Mouse (Mus musculus): ENCODE results near the gene Bcl2. TPM values are rescaled to one million over a fixed set of nuclear protein-coding genes. Genes with fewer than 3 reads are reported as not detected.

Gene Bcl2
- total RNA-seq, 2 experiments from 2014 or later = 5.5 to 6.1 TPM

GRCm38 (mm10) chr1:106586761-106587160 lies 127.3 kb downstream of the Bcl2 start:
- no peak for DNase-seq

DNA sequence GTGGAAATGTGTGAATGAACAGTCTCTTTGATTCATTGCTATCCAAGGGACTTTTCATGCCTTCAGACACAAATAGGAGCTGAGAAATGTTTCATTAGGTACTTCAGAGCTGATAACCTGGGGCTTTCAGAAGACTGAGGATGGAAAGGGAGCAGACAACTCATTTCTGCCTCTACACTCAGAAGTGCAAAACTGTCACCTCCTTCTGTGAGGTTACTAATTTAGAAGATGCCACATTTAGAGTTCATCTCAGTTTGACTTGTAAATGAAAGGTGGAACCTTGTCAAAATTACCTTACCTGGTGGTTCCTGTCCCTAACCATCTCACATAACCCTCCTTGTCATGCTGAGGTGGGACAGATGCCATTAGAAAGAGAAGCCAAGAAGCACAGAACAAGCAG lies 128.7 kb downstream of the Bcl2 start:
- DNase-seq = no peak

GRCm38 (mm10) chr1:106584824-106585223 lies 129.2 kb downstream of the Bcl2 start:
- no peak for DNase-seq

DNA sequence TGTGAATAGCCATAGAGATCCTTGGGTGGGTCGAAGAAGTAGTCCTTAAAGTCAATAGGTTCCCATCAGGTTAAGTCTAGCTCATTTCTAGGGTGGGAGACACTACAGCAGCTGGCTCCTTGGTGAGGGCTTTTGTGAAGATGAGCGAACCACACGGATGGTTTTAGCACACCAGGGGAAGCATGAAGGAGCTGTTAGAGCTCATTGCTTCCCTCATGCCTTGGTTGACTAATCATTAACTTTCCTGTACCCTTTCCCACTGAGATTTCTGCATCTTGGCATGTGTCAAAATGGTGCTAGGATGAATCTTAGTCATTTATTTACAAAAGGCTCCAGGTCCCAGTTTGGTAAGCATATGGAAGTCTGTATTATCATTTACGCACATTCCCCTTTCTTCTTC lies 129.8 kb downstream of the Bcl2 start:
- no peak for DNase-seq

DNA sequence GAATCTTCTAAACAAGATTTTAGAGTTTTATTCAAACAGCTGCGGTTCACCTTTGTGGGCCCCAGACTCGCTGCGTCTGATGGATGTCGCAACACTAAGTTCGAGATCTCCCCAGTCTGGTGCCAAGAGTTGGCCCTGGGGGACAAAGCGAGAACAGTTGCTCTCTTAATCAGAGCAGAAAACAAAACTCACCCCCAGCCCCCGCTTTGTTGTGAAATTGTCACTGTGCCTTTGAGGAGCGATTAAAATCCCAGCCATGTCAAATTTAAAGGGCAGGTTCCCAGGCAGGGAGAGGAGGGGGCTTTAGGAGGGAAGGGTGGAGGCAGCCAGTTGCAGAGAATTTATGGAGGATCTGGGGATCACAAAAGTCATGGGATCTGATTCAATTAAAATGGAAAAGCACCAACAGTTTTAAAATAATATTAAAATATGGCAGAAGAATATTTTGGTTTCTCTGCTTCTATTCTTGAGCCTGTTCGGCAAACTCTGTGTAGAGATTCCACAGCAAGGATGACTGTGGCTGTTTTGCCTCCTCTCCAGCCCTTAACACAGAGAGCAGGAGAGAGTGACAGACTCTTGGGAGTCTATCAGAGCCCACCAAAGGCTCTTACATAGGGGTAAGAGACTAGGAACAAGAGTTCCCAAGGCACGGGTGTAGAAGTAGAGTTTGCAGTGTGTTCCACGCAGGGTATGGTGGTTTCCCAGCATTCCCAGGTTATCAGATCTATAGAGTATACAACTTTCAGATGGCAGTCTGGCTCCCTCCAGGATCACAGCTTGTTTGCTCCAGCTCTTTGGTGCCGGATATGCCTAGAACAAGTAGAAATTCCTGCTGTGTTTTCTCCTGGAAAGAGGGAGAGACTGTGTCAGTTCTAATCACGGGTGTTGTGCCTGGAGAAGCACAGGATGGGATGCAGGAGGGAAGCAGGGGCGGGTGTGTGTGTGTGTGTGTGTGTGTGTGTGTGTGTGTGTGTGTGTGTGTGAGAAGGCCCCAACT lies 130.5 kb downstream of the Bcl2 start:
- peak; percentile 80 to 85 for DNase-seq

DNA sequence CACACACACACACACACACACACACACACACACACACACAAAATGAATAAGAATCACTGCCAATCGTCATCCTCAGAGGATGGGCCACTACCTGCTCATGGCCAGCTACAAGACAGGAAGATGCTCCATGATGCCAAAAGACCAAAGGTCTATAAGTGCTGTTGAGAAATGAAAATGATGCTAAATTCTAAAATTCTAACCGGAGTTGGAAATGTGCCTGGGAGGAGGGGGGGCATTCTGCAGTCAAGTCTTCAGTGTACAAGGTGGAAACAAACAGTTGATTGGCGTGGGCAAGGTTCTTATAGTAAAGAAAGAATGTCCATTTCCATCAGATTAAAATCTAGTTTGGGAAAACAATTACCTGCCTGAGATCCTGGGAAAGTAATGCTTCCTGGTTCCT lies 131.3 kb downstream of the Bcl2 start:
- DNase-seq = no peak

DNA sequence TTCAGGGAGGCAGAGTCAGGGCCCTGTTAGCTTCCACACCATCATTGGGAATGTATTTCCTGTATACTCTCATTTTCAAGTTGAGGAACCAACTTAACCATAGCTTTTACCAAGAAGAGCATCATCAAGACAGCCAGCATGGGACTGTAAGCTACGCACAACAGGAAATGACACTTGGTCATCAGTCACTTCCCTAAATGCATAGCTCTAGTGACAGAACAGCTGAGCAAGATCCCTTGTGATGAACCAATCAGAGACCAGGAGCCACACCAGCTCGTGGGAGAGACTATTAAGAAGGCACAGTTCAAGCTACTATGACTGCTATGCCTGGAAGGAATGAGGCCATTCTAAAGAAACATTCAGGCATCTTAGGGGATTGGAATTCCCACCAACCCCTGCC lies 132.3 kb downstream of the Bcl2 start:
- DNase-seq = no peak

DNA sequence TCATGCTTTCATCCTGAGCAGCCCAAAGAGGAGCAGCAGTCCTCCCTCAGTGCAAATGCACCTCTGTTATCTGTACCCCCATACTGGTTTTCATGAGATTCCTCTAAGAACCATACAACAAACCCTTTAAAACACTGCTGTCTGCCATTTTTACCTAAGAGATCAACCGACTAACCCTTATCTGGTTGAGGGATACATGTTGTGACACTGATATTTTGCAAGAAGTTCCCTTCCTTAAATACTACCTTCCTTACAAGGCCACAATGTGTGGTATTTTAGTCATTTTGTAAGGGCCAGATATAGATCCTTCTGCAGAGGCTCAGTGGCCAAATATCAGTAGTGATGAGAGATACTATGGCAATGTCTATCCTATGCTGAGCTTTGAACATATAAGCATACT lies 134.3 kb downstream of the Bcl2 start:
- DNase-seq = no peak

DNA sequence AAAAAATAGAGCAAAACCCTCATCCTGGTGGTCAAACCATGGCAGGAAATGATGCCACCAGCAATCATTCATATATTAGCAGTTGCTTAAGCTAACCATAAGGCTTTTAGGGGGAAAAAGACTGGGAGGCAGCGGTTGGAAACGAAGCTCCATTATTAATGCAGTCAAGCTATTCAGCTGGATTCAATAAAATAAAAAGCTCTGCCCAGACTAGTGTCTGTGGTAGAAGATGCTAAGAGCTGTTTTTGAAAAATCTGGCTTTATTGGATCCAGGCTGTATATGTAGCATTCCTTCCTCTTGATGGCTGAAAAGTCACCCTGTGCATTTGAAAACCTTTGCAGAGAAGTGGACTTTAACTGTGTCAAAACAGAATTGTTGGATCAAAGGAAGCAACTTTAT lies 141.6 kb downstream of the Bcl2 start:
- no peak for DNase-seq

- no peak for DNase-seq
Measured at GRCm38 (mm10) chr1:106570870-106571269, 143.2 kb downstream of the Bcl2 start.

- DNase-seq = peak in 1 of 2 experiments; percentile 27
Measured at GRCm38 (mm10) chr1:106570366-106570765, 143.7 kb downstream of the Bcl2 start.

DNA sequence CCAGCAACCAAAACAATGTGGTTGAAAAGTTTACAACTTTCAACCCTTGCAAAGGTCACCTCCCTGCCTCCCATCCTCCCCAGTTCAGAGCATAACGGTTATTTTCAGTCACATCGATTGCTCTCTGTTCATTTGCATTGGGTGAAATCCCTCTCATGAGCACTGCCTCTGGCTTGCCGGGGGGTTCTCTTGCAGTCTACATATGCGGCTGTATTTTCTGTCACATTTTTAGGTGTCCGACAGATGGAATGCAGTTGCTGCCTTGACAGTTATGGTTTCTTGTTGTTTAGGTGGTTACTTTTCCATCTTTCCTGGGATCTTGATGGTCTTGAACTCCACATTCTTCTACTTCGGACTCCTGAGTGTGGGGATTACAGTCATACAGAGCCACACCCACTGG lies 144.4 kb downstream of the Bcl2 start:
- no peak for DNase-seq

- DNase-seq = no peak
Measured at GRCm38 (mm10) chr1:106568868-106569267, 145.2 kb downstream of the Bcl2 start.

DNA sequence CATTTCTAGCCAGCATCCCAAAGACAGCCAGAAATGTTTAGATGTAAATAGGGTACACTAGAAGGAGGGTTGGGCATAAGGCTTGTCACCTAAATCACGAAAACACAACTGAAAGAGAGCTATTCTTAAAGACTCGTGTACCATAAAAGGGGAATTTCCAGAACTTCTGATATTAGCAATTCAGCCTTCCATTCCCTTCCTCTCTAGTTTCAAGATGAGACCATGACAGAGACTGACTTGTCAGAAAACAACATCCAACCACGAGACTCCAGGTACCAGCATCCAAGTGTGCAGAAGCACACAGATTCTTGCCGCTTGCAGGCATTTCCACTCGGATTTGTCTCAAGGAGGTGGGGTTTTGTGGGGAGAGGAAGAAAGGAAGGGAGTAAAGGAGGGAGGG lies 146.6 kb downstream of the Bcl2 start:
- DNase-seq = no peak

DNA sequence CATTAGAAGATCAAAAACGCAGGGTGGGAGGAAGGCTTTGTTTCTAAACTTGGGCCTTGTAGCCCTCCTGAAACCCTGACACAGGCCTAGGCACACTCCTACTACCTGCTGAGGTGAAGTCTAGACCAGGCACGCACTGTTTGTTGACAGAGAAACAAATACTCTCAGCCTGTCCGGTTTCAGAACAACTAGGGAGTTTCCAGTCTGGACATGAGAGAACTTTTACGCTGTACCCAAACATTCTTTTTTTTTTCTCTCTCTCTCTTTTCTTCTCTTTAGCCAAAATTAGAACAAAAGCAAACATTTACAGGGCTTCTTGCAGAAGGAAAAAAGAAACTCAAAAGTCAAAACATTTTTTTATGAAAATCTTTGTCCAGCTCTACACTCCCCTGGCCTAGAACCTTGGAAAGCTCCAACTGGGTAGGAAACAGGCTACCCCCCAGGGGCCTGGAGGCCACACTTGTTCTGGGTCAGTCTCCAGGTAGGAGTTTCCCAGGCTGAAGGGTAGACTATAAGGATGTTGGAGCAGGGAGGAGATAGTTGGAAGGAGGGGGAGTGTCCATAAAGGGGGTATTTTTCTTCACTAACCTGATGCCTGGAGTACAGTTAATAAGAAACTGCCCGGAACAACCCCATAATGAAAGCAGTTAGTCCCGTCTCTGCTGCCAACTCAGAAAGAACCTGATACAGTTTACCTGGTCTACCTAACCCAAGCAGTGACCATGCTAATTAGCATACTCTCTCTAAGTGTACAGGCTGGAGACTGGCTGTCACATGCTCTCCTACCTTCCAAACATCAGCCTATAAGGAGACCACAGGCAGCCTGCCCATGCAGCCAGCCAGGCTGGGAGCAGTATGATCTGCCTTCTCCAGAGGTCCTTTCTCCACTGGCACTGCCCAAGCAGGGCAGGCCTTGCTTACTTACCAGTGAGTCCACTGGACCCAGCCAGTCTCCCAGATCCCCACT lies 147.7 kb downstream of the Bcl2 start:
- DNase-seq = no peak

- DNase-seq = no peak
Measured at GRCm38 (mm10) chr1:106565238-106565637, 148.8 kb downstream of the Bcl2 start.

GRCm38 (mm10) chr1:106564436-106564835 lies 149.6 kb downstream of the Bcl2 start:
- no peak for DNase-seq

DNA sequence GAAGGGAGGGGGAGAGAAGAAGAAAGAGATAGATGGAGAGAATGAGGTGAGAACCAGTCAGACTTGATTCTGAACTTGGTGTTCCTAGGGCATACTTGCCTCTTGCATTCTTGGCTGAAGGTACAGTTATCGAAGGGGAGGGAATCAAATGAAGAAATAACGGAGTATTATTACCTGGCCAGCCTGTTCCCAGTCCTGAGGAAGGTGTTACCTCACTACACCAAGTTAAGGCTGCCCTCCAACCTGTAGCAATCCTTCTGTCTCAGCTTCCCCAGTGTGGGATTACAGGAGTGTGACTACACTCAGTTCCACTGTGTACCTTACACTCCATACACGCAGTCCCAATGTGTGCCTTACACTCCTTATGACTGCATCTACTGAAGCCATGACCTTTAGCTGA lies 151.3 kb downstream of the Bcl2 start:
- no peak for DNase-seq

DNA sequence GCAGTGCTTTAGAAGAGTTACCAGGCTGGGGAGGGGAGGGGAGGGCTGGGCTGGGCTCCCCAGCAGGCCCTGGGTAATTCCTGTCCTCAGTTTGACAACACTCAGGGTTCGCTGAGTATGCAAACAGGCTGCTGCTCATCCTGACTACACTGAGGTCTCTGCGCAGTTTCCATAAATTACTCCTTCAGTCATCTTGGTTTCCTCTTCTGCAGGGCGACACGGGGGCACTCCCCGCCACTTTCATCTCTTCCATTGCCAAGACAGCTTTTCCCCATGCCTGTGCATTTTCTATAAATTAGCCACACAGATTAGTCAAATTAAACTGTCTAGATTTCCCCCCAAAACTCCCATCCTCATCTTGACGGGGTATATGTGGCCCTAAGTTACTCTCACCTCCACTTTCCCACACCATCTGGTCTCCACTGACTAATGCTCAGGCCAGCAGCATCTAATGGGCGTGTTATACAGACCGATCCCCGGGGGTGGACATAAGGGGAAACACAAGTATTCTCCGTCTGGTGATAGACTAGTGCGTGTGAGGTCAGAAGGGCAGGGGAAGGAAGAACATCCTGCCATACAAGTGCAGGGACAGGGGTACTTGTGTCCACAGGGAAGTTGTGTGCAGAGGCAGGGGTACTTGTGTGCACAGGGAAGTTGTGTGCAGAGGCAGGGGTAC lies 152.9 kb downstream of the Bcl2 start:
- DNase-seq = no peak

DNA sequence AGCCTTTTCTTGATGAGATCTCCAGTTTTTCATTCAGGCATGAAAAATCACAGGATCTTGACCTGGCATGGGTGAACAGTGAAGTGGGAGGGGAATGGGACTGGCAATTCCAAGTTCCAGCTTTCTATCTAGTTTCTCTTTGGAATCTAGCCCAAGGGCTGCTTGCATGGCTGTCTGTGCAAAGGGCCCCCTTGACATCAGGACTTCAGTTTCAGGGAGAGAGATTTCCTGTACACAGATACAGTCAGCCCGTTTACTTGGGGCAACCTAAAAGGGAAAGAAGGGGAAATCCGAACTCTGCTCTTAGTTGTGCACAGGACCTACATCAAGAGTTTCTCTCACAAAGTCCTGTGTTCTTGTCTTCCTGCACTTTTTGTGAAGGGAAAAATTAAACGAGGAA lies 154.0 kb downstream of the Bcl2 start:
- DNase-seq = no peak

DNA sequence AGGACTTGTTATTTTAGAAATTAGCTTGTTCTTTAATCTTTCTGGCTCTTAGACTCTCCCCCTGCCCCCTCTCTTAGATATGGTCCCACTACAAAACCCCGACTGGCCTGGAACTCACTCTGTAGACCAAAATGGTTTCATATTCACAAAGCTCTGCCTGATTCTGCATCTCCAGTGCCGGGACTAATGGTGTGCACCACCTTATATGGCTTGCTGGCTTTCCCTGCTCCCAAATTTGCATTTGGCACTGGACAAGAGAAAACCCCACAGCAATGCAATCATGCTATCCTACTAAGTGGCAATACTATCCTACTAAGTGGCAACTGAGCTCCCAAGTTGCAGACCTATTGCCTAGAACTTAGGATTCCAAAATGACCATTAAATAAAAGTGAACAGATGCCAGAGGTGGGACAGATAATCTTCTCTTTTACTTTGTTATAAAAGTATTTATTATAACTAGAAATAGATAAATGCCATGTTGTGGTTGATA lies 154.9 kb downstream of the Bcl2 start:
- no peak for DNase-seq
